Mouse (Mus musculus): ENCODE measurements around the gene Ispd.

- TF ChIP-seq CTCF (IDR thresholded peaks at IDR 0.05; ENCODE audit: low read depth) (no peak), EP300 (IDR thresholded peaks at IDR 0.05; ENCODE audit: low read depth) (no peak)
Measured at GRCm38 (mm10) chr12:36509954-36510642, 128.8 kb downstream of the Ispd start.
